Mouse (Mus musculus) lung, postnatal 14 days (tissue): ENCODE results near the gene Fgd1.
A peak's percentile ranks its signal among the peaks of the same experiment; 100 is the strongest.

ENCODE experiments used
- DNase-seq: peaks from one replicate; pipeline ENCODE4 v3.0.0; 2021

Fgd1 gene

DNA sequence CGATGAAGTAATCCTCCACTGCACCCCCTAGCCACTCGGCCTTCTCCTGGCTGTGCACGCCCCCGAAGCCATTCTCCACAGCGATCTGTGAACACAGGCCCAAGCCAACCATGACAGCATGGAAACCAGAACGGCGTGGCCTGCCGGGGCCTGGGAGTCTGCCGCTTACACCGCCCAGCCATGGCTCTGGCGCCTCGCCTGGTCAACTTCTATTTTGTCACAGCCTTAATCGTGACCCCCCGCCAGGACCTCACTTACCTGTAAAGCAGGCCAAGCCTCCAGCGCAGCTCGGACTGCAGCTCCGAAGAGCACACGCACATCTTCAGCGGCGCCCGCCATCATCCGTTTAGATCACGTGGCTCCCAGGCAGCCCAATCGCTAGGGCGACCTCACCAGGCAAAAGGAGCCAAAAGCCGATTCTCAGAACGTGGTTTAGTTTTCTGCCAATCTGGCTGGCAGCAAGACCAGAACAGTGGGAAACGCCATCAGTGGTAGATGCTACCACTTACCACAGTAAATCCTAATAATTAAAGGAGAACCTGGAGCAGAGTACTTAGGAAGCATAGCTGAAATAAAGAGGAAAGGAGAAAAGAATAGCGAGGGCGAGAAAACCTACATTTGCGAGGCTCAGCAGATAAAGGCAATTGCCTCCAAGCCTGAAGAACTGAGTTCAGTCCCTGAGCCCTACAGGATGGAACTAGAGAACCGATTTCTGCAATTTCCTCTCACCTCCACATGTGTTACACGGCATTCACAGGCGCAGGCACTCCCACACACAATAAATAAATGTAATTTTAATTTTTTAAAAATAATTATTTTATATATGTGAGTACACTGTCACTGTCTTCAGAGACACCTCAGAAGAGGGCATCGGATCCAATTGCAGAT lies 50.5 kb downstream of the Fgd1 start, which contains the start of gene Tsr2:
Tsr2 (minus strand) TSS at position 373 of the 888 bp plus-strand sequence.
- DNase-seq, result peak; percentile 64

DNA sequence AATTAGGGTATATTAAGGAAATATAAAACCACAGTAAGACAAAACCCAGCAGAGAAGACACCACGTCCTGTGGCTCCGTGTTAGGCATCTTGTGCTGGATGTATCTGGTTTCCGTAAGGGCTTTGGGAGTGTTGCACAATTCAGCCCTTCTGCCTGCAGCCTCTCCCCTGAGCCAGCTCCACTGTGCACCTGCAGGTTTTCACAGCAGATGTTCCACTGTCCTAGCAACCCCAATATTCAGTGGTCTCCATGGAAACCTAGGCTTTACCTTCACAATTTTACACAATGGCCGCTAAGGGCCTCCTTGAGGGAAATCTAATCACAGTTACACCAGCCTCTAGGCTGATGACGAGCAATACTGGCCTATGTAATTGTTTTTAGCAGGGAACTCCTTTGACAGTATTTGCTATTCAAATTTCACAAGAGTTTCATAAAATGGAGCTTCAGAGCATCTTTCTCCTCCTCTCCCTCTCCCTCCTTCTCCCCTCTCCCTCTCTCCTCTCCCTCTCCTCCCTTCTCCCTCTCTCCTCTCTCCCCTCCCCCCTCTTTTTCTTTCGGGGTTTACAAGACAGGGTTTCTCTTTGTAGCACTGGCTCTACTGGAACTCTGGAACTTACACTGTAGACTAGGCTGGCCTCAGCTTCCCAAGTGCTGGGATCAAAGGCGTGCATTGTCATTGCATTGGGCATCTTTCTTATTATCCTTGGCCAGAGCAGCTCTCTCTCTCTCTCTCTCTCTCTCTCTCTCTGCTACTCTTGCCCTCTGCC lies 61.5 kb downstream of the Fgd1 start:
- DNase-seq, result no peak

DNA sequence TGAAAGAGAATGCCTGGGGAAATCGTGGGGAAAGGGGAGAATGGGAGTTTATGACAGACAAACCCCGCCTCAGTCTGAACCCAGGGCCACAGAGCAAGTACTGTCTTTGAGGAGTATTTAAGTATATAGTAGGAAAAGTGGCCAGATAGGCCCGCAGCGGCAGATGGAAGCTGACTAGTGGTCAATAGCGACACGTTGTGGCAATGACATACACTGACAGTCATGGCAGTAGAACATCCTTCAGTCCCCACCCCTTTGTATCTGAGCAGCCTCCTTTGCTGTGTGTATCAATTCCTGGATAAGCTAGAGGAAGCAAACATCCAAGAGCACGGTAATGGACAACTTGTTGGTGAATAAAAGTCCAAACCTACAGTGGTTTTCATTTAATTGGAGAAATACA lies 70.8 kb downstream of the Fgd1 start:
- DNase-seq, result peak; percentile 29

DNA sequence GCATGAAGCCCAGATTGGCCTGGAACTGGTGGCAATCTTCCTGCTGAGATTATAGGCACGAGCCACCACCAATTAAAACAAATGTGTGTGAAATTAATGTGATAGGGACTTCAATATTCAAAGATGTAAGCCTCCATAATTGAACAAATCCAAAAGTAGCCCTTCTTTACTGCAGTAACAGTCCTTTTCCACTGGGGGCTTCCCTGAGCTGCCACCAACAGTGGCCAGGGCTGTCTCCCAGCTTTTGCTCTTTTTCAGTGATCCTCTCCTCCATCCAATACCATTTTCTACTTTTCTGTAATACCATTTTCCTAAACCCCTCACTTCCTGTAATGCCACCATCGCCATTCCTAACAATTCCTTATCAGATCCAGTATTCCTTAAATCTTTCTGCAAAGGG lies 71.5 kb downstream of the Fgd1 start:
- no peak for DNase-seq

DNA sequence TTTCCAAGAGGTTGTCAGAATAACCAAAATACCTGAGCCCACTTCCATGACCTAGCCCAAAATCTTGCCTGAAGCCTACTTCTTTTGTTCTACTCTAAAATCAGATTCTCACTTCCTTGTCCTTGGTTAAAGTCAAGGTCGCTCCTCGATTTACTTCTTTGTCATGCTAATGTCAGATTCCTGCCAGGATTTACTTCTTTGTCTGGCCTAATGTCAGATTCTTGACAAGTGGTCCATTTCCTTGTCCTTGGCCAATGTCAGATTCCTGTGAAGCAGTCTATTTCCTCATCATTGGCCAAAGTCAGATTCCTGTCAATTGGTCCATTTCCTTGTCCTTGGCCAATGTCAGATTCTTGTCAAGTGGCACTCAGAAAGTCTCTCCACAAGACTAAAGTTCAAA lies 78.0 kb downstream of the Fgd1 start:
- no peak for DNase-seq

DNA sequence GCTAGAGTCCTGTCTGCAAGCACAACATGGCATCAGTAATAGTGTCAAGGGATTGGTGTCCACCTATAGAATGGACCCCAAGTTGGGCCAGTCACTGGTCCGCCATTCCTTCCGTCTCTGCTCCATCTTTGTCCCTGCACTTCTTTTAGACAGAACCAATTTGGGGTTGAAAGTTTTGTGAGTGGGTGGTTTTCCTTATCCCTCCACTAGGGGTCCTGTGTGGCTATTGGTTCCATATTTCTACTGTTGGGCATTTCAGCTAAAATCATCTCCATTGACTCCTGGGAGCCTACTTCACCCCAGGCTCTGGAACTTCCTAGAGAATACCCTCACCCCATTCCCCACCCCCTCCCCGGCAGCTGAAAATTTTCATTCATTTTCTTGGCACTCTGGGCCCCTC lies 84.5 kb downstream of the Fgd1 start:
- no peak for DNase-seq

DNA sequence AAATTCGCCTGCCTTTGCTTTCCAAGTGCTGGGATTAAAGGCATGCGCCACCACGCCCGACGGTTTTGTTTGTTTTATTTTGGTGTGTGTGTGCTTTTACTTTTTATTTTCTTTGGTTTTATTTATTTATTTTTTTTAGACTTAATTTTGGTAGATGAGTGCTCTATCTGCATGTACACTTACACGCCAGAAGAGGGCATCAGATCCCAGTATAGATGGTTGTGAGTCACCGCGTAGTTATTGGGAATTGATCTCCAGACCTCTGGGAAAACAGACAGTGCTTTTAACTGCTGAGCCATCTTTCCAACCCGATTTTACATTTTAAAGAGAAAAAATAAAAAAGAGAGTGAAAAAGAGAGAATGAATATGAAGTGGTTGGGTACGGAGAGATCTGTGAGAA lies 86.8 kb downstream of the Fgd1 start:
- DNase-seq, result peak; percentile 1
